Mouse (Mus musculus): ENCODE results near the gene Mark3.
"Not testable (repeated sequence)": the region's sequence is repeated elsewhere in the genome, so short reads cannot be mapped to it uniquely, and the experiment has no call there.

Gene Mark3

DNA sequence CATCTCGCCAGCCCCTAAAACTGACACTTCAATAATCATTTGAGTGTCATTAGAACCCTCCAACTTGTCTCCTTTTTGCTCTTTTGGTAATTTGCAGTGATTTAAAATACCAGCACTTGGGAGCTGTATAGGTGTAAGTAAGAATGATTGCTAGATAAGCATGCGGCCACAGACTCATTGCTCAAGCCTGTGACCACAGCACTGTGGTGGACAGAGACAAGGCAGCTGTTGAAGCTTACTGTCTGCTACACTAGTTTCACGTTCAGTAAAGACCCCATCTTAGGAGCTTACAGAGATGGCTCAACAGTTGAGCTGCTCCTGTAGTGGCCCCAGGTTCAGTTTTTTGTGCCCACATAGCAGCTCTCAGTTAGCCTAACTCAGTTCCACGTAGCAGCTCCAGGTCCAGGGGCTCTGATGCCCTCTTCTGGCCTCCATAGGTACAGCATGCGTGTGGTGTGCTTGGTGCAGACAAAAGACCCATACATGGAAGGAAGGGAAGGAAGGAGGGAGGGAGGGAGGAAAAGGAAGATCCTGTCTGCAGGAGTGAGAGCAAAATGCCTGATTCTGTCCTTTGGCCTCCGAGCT, 73.8 kb downstream of the Mark3 start:
- peak; percentile 68 to 84 for DNase-seq (ENCODE audit: low spot score in 2 of 2)

DNA sequence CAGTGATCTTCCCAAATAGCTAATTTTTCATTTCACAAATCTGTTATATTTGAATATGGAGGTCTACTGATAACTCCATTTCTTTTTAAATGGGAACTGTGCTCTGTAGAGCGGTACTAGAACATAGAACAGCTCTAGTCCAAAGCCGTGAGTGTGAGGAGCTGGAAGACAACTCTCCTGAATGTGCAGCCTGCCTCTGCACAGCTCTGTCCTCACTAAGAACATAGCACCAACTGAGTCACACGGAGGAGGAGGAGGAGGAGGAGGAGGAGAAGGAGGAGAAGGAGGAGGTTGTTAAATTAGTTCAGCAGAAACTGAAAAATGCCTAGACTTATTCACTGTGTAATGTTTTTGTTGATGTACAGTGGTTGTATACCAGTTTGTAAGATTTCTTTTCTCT, 78.6 kb downstream of the Mark3 start:
- peak in 1 of 2 experiments; percentile 38 for DNase-seq (ENCODE audit: low spot score in 2 of 2)

DNA sequence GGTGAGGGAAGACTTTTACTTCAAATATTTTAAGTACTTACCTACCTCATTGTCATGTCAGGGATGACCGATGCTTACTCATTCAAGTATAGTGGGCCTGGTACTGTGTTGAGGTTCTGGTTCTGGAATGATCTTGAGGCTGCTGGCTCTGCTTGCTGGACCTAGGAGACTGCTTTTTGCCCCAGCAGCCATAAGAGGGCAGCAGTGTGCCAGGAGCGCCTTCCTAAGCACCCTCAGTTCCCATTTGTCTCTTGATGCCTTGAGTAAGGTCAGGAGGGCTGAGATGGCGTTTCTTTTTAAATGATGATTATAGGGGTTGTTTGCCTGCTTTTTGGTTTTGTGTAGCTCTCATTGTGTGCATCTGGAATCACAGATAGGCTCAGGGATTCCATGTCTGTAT, 79.1 kb downstream of the Mark3 start:
- DNase-seq (ENCODE audit: low spot score in 2 of 2), result peak; percentile 77 to 88

DNA sequence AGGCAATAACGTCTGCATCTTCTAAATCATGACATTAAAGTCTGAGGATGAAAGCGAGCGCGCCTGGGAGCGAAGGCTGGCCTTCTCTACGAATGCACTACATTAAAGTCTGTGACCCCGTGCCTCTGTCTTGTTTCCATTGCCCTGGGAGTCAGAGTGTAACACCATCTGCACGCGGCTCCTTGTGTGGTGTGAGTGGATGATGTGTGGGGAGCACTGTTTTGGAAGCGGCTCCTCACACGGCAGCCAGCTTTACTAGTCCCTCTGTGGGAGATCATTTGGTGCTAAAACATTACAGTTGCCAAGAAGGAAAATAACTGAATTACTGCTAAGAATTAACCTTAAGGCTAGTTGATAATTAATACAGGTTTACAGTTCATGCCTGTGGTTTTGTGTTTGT, 81.4 kb downstream of the Mark3 start:
- DNase-seq (ENCODE audit: low spot score in 2 of 2), result no peak

DNA sequence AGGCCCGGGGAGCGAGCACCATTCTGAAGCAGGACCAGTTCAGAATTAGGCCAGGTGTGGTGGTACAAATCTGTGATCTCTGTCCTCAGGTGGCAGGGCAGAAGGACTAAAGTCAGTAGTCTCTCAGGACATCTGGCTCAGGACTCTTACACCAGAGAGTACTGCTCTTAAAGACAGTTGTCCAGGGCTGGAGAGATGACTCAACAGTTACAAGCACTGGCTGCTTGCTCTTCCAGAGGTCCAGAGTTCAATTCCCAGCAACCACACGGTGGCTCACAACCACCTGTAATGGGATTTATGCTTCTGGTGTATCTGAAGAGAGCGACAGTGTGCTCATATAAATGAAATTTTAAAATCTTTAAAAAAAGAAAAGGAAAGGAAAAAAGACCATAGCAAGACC, 85.0 kb downstream of the Mark3 start:
- no peak for DNase-seq (ENCODE audit: low spot score in 2 of 2)

DNA sequence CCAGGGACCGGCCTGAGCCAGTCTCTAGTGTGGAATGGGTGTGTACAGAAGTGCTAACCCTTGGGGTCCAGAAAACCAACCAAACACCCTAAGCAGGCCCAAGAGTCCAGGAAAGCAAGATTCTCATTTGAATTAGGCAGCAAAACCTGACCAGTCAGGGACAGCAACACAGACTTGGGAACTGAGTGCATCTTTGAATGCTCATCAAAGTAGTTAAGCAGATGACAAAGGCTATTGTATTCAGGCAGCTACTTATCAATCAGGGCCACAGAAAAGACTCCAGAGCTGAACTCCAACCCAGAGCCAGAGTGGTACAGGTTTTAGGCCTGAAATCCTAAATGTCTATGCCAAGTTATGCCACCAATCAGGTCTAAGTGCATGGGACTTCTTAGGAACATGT, 86.3 kb downstream of the Mark3 start:
- DNase-seq (ENCODE audit: low spot score in 2 of 2), result no peak

DNA sequence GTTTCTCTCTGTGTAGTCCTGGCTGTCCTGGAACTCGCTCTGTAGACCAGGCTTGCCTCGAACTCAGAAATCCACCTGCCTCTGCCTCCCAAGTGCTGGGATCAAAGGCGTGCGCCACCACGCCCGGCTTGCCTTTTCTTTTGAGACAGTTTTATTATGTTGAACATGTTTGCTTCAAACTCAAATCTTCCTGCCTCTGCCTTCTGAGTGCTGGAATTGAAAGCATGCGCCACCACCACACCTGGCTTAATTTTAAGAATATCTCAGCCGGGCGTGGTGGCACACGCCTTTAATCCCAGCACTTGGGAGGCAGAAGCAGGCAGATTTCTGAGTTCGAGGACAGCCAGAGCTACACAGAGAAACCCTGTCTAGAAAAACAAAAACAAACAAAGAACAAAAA, 87.2 kb downstream of the Mark3 start:
- not testable (repeated sequence) for DNase-seq (ENCODE audit: low spot score in 2 of 2)

DNA sequence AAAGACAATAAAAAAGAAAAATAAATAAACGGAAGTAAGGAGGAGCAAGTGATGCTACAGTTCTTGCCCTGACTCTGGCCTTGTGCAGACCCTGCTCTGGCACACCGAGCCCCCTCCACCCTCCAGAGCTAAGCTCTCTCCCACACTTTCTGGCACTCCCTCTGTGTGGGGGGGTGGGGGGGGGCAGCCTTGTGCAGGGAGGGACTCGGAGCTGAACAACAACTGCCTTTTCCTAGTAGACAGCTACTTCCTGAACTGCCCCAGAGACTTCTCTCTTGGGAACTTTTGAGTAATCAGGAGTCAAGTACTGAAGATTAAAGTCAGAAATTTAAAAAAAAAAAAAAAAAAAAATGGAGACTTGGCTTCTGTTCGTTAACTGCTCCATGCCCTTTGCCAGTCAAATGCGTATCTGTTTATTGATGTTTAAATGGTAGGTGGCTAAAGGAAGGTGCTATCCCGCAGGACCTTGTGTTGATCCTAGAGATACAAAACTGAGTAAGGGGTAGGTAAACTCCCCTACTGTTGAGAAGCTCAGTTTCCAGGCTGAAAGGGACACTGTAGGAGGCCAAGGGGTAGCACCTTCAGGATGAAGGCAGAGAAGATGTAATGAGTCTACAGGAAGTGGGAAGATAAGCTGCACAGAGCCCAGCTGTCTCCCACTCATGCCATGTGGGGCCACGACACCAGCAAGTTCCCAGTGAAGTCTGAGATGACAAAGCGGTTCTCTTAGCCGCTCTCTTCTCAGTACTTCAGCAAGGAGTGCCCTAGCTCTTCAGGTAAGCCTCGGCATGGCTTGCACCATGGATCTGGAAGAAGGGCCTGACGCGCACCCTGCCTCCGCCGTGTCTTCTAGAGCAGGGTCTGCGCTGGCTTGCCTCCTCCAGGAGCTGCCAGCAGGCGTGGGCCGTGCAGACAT, 89.2 kb downstream of the Mark3 start:
- no peak for DNase-seq (ENCODE audit: low spot score in 2 of 2)

DNA sequence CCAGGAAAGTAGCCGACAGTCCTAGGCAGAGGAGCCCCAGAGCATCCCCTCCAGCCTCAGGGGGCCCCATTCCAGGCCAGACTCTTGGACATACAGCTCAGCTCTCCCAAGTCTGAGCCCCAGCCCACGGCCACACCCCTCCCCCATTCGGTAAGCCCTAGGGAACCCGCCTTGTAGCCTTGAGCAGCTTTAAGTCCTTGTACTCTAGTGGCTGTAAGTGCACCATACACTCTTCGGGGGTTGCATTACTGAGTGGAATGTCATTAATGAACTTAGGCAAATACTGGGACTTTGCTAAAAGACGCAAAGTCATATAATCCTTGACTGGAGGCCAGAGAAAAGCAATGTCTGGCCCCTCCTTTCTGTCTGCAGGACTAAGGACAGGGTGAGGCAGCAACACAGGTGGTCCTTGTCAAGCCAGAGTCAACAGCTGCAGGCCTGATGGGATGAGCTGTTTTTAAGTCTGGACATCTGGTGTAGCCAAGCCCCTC, 89.9 kb downstream of the Mark3 start:
- DNase-seq (ENCODE audit: low spot score in 2 of 2), result no peak

DNA sequence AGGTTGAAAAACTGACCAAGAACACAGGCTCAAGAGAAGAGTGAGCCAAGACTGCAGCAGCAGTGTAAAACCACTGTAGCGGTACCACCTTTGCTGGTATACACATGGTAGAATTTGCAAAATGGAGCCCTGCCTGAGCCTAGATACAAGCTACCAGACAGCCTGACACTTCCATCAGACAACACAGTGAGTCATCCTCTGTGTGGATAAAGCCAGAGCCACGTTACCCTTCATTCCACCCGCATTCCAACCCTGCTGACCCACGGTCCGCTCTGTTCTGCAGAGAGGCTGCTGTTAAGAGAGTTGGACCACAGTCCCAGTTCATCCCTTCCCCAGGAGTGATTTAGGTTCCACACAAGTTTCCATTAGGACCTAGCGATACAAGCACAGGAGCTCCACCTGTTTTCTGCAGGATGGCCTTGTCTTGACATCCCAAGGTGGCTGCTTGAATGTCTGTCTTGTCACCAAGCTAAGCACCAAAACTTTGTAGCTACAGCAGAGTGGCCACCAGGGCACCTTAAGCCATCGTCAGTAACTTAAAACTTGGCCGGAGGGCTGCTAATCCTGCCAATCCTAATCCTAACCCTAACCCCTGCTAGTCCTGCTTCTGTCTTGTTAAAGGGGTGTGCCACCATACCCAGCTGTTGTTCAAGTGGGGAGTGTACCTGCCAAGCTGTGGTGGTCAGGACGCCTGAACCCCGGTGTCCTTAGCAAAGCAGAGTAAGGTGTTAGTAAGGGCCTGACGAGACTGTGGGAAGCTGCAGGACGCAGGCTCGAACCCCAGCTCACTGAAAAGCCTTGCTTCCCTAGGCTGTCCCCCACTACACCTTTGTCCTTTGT, 90.9 kb downstream of the Mark3 start:
- no peak for DNase-seq (ENCODE audit: low spot score in 2 of 2)

DNA sequence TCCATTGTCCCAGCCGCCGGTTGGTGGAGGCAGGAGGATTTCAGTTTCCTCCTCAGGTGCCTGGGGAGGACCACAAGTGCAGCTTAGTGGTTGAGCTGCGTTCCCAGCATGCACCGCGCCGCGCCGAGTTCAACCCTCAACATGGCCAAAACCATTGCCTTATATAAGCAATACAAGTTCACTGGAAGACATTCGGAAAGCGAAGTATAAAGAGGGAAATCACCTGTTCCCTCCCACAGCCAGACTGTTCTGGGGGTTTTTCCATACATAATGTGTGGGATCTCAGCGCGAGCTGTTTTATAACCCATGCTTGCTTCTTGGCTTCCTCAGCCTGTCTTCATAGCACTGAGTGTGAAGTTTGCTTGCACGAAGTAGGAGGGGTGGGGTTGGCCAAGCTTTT, 92.1 kb downstream of the Mark3 start:
- peak; percentile 75 to 90 for DNase-seq (ENCODE audit: low spot score in 2 of 2)

DNA sequence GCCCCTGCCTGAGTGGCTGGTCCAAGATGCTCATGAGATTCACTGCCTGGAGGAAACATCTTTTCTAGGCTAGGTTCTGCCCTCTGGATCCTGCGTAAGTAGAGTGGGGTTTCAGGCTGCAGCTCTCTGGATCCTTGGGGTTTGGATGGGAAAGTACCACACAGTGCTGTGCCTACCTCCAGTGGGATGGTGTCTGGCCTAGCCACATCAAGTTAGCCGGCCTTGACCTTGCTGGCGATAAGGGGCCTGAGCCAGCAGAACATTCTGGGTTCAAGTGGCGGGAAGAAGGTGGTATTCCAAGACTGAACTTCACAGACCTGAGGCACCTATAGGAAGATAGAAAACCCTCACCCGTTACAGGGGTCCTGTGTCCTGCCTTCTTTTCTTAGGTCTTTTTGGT, 93.1 kb downstream of the Mark3 start:
- DNase-seq (ENCODE audit: low spot score in 2 of 2), result no peak

DNA sequence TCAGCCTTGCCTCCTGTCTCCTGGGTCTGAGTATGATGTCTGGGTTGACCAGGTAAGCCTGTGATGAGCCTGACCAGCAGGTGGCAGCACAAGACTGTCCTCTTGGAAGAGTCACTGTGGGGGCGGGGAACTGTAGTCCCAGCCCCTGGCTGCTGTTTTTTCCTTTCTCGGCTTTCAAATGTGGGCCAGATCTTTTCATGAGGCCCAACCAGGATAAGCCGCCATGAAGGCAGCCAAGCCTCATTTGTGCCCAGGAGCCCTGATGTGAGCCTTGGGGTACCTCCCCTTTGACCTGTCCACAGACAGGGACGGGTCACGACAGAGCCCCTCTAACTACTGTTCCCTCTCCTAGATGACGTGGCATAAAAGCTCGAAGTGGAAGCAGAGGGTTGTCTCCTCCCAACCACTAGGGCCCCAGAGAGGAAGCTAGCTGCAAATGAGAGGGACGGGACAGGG, 94.2 kb downstream of the Mark3 start:
- peak; percentile 96 to 97 for DNase-seq (ENCODE audit: low spot score in 2 of 2)

DNA sequence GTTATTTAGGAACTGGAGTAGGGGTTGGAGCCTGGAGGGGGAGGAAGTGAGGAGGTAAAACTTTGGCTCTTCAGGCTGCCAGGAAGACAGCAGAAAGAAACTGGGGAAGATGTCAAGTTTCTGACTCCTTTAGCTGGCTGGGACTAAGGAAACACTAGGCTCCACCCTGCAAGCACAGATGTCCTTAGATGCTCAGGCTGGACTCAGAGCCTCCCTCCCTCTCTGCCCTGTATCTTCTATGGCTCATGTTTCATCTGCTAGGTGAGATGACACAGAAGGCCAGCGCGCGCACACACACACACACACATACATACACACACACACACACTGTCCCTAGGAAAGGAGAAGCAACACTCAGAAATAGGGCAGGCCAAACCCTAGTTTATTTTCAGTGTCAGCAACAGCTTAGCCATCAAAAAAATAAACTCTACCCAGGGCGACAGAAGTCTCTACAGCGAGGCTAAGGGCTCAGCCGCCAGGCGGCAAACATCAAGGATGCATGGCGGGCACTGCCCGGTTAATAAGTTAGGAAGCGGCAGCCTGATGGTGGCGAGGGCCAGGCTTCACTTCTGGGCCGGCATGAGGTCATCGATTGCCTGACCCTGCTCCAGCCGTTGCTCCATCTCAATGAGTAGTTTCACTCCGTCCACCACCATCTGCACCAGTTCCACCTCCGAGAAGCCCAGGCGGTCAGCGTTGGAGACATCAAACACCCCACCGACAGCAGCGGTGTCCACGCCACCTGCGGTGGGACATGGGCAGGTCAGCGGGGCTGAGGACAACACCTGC, 94.9 kb downstream of the Mark3 start:
- no peak for DNase-seq (ENCODE audit: low spot score in 2 of 2)

DNA sequence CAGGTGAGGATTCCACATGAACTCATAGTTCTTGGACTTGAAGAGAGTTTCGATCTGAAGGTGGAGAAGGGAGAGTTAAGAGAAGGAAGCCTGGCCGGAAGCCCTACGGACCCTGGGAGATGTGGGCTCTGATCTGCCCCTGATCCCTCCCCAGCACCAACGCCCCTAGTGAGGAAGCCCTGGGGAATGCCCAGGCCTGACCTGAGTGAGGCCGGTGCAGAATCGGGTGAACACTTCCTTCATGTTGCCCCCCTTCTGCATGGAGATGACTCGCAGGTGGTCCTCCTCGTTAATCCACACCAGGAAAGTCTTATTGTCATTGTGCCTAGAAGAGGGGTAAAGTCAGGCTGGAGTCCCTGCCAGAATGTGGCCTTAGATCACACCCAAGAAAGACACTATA, 95.6 kb downstream of the Mark3 start:
- DNase-seq (ENCODE audit: low spot score in 2 of 2), result no peak

DNA sequence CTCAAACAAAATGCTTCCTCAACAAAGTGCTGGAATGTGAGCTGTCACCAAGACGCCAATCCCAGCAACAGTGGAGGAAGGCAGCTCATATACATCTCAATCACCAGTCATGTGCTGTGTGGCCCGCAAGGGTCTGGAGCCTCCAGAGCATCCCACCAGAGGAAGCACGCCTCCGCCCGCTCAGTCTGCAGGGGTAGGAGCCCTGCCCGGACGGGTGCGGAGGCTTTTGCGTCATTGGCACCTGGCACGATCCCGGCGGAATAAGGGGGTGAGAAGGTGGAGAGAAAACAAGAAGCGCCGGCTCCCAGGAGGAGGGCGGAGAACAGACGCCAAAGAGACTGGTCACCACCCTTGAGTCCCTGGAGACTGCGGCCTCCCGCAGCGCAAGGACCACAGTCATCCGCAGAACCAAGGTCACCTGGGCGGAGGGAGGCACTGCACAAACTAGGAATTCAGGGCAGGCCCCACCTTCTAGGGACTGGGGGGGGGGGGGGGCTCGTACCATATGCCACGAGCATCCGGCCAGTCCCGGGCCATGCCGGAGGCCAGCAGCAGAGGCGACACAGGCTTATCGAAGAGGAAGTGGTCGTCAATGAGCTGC, 96.1 kb downstream of the Mark3 start:
- peak in 1 of 2 experiments; percentile 78 for DNase-seq (ENCODE audit: low spot score in 2 of 2)

DNA sequence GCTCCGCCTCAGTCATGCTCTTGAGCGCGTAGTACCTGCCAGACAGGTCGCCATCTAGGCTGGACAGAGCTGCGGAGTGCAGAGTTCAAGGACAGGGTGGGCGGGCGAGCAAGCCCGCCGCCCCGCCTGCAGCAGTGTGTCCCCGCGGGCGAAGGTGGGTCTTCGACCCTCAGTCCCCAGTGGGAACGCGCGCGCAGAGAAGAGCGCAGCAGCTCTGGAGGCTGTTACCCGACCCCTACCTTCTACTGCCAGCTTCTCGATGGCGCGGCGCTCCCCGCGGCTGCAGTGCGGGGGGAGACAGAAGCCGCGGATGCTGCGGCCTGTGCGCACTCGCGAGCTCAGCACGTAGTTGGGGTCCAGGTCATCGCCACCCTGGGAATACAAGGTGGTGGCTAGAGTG, 96.7 kb downstream of the Mark3 start:
- no peak for DNase-seq (ENCODE audit: low spot score in 2 of 2)

DNA sequence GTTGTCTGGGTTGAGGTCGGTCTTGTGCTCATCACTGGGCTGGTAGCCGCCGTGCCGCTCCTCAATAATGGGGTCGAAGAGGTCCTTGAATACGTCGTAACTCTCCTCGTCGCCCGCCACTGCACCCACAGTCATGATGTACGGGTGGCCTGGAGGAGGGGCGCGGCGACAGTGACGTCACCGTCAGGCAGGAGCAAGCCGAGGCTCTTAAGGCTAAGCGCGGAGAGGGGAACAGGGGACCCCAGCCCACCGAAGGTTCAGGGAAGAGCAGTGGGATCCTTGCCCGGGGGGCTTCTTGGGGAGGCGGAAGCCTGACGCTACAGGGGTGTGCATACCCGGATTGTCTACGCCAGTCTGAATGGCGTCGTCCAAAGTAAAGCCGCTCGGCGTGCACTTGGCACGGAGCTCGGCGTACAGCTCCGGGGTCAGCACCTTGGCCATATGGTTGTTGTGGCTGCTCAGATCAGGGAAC, 97.1 kb downstream of the Mark3 start:
- DNase-seq (ENCODE audit: low spot score in 2 of 2), result peak in 1 of 2 experiments; percentile 79

DNA sequence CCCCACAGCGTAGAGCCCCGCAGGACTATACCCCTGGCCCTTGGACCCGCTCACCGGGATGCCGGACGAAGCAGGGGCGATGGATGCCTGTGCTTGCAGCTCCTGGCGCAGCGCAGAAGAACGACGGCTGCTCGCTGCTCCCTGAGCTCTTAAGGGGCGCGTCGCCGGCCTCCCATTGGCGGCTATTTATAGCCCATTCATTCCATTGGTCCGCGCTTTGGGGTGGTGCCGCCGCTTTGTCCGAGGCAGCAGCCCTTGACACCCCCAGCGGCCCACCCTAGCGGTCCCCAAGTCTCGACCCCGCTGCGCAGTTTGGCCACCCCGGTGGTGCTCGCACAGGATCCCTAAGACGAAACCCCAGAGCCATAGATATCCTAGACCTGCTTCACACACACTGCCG, 97.9 kb downstream of the Mark3 start, which contains the start of gene Ckb:
Gene Ckb (minus strand): TSS at position 163 of the 400 bp plus-strand sequence.
- peak; percentile 94 to 95 for DNase-seq (ENCODE audit: low spot score in 2 of 2)

DNA sequence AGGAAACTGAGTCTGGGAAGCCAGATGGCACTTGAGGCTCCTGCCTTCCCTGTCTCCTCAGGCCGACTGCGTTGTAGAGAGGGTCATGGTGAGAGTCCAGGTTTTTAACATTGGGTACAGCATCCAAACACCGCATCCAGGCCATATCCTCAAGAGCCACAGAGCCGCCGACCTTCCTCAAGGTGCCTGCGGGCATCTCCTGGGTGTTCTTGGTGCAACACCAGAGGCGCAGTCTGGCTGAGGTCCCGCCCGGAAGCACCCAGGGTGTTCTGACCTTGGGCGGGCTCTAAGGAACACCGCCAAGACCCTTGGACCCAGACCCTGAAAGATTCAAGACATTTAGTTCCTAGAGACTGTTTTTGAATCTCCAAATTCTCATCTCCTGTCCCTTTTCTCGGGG, 98.3 kb downstream of the Mark3 start:
- no peak for DNase-seq (ENCODE audit: low spot score in 2 of 2)
